Mouse (Mus musculus) intestine, embryonic 14.5 days (tissue): Measurements from ENCODE around the gene Pdlim7. TPM values are rescaled to one million over a fixed set of nuclear protein-coding genes. Genes with fewer than 3 reads are reported as not detected.

ENCODE experiments used
- ATAC-seq: fragments of 200-750 bp; cut with Nextera tagmentation; replicated peaks from 2 replicates; pipeline ENCODE4 v1.8.0; 2017; ENCODE audit warnings: low read depth, moderate number of reproducible peaks, moderate TSS enrichment, moderate library complexity; ENCODE audit not compliant: low FRiP score, low TSS enrichment
- DNase-seq: peaks from one replicate; pipeline ENCODE4 v3.0.0-alpha.2; 2018; ENCODE audit warnings: low spot score
- H3K27ac ChIP-seq: fragments of 300-500 bp; sonication (generic); 2 replicates; pipeline ENCODE4 v1.5.1; 2014; ENCODE audit warnings: low read depth, mild to moderate bottlenecking, control low read depth
- H3K27me3 ChIP-seq: fragments of 300-500 bp; sonication (generic); replicated peaks from 2 replicates; pipeline ENCODE4 v1.6.1; 2014; ENCODE audit warnings: low read length, control low read depth; ENCODE audit not compliant: control insufficient read depth, insufficient read depth
- H3K36me3 ChIP-seq: fragments of 300-500 bp; sonication (generic); 2 replicates; pipeline ENCODE4 v1.6.1; 2014; ENCODE audit warnings: low read length, control low read depth; ENCODE audit not compliant: control insufficient read depth, insufficient read depth
- H3K4me1 ChIP-seq: fragments of 300-500 bp; sonication (generic); replicated peaks from 2 replicates; pipeline ENCODE4 v1.6.1; 2014; ENCODE audit warnings: low read length, control low read depth, mixed read lengths; ENCODE audit not compliant: control insufficient read depth, insufficient read depth
- H3K4me2 ChIP-seq: fragments of 300-500 bp; sonication (generic); 2 replicates; pipeline ENCODE4 v1.6.1; 2014; ENCODE audit warnings: low read length
- H3K4me3 ChIP-seq: fragments of 300-500 bp; sonication (generic); 2 replicates; pipeline ENCODE4 v1.5.1; 2014; ENCODE audit warnings: low read depth, low read length, control low read depth, mixed read lengths
- H3K9ac ChIP-seq: fragments of 300-500 bp; sonication (generic); 2 replicates; pipeline ENCODE4 v1.6.1; 2014; ENCODE audit warnings: mild to moderate bottlenecking, low read length
- H3K9me3 ChIP-seq: fragments of 300-500 bp; sonication (generic); 2 replicates; pipeline ENCODE4 v1.6.1; 2016; ENCODE audit warnings: low read length, control low read depth; ENCODE audit not compliant: control insufficient read depth
- WGBS: fragments of 180-500 bp; shearing (Covaris S2); extraction: QIAGEN DNeasy Blood & Tissue Kit; methylation state at CpG from one replicate; pipeline ENCODE4 v1.1.7; 2014; 5-methylcytosine and 5-hydroxymethylcytosine counted together
- polyA plus RNA-seq: library from polyadenylated mRNA; unstranded; fragments of >200 nt; fragmentation: Nextera tagmentation; extraction: Ambion mirVana; gene quantifications from 2 replicates; pipeline ENCODE4 v1.2.1, GENCODE M21; 2014

Gene Pdlim7
- polyA plus RNA-seq, 1 experiment from 2014 or later: 253 TPM

DNA sequence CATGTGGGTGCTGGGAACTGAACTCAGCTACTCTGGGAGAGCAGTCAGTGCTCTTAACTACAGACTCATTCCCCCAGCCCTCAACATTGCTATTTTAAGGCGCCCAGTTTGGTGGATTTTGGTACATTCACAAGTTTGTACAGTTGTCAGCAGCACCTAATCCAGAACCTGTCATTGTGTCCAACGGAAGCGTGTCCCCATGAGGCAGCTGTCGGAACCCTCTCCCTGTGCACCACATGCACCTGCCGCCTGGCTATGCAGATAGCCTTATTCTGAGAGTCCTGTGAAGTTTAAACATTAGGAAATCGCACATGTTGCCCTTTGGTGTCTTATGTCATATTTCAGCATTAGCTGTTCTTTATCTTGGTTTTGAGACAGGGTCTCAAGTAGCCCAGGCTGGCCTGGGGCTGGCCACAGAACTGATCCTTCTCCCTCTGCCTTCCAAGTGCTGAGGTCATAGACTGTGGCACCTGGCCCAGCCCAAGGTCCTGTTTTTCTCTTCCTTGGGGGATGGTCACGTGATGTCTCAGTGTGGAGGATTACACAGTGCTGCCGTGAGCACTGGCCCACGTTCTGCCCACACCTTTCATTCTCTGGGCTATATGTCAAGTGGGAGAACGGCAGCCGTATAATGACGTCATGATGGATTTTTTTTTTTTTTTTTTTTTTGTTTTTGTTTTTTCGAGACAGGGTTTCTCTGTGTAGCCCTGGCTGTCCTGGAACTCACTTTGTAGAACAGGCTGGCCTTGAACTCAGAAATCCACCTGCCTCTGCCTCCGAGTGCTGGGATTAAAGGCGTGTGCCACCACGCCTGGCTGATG, 12.5 kb upstream of the Pdlim7 start:
- Histone ChIP-seq H3K27me3 (no peaks in the 10 kb centered on the region), H3K4me3 (no peak overlapping the region), H3K4me2 (no peak overlapping the region), H3K9ac (no peak overlapping the region), H3K4me1 (no peaks in the 10 kb centered on the region), H3K36me3 (peaks cover 19% of the 10 kb centered on the region), H3K27ac (no peak overlapping the region), H3K9me3 (no peaks in the 10 kb centered on the region)
- WGBS: 82% methylated on average over 16 of the region's 16 CpGs
- no peak for ATAC-seq
- DNase-seq: no peak

DNA sequence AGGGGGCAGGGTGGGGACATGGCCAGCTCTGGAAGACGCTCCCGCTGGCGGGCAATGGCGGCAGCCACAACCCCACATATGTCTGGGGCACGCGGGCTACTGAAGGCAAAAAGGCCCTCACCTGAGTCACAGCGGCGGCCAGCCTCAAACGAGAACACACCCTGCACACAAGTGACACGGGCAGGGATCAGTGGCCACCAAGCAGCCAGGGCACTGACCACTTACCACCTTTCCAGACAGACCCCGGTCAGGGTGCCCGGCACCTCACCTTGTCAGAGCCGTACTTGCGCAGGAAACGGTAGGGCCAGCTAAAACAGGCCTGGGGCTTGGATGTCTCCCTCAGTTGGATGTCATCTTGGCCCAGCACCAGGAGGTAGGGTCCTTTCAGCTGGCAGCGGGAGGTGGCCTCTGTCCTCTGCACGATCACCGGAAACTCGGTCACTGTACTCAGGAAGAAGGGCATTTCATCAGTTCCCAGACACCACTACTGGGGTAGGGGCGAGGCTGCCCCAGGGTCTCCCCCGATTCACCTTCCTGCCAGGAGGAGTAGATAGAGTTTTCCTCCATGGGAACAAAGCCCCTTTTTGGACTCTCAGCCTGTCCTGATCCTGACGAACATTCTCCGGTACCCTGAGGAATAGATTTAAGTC, 10.6 kb upstream of the Pdlim7 start:
- H3K27me3 ChIP-seq: no peaks in the 10 kb centered on the region
- no peak overlapping the region for H3K9ac ChIP-seq
- no peak for DNase-seq

DNA sequence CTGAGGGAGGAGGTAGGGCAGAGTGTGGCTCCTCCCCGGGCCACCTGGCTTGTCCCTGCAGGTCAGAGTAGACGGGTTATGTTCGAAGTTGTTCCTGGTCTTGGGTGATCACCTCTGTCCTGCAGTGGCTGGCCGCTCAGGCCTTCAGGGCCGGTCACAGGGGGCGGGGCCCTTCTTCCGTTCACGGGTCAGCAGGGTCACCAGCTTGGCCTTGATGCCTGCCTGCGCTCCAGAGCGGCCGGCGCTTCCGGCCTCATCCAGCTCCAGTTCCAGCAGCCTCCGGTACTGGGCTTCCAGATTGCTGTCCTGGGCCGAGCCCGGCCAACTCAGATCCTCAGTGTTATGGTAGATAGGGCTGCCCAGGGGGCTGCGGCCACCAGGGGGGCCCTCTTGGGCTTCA, 9.8 kb upstream of the Pdlim7 start:
- 63% methylated on average over 17 of the region's 17 CpGs for WGBS
- Histone ChIP-seq H3K4me1 (no peaks in the 10 kb centered on the region), H3K9ac (no peak overlapping the region), H3K9me3 (no peaks in the 10 kb centered on the region), H3K27me3 (no peaks in the 10 kb centered on the region), H3K27ac (no peak overlapping the region), H3K4me2 (no peak overlapping the region), H3K4me3 (no peak overlapping the region), H3K36me3 (no peaks in the 10 kb centered on the region)
- no peak for DNase-seq
- ATAC-seq: no peak

More for the DNA sequence above, 10.6 kb upstream of the Pdlim7 start:
- Histone ChIP-seq H3K4me2 (no peak overlapping the region), H3K36me3 (peaks cover 2% of the 10 kb centered on the region), H3K4me3 (no peak overlapping the region), H3K4me1 (no peaks in the 10 kb centered on the region), H3K27ac (no peak overlapping the region), H3K9me3 (no peaks in the 10 kb centered on the region)
- WGBS: 87% methylated on average over 23 of the region's 23 CpGs
- ATAC-seq: no peak

GRCm38 (mm10) chr13:55522730-55523129, 9.3 kb upstream of the Pdlim7 start:
- Histone ChIP-seq H3K36me3 (no peaks in the 10 kb centered on the region), H3K27ac (no peak overlapping the region), H3K4me2 (no peak overlapping the region), H3K4me1 (no peaks in the 10 kb centered on the region), H3K4me3 (no peak overlapping the region), H3K9me3 (no peaks in the 10 kb centered on the region), H3K9ac (no peak overlapping the region), H3K27me3 (no peaks in the 10 kb centered on the region)
- WGBS: 67% methylated on average over 8 of the region's 8 CpGs
- DNase-seq (no peak), ATAC-seq (no peak)

DNA sequence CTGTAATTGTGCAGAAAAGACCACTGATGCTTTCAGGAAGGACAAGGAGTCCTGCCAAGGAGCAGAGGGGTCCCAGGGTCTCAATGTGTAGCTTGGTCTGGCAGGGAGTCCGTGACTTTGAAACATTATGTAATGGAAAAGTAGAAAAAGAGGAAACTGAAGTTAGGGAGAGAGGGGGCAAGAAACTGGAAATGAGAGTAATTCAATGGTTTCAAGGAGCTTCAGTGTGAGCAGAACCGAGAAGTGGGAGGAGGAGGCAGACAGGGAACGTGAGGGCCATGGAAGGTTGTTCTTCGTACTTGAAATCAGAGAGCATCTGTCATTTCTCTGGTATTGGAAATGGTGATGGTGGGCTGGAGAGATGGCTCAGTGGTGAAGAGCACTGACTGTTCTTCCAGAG, 6.1 kb upstream of the Pdlim7 start:
- ATAC-seq: no peak
- Histone ChIP-seq H3K27ac (no peak overlapping the region), H3K27me3 (no peaks in the 10 kb centered on the region), H3K36me3 (no peaks in the 10 kb centered on the region), H3K4me1 (no peaks in the 10 kb centered on the region), H3K9ac (no peak overlapping the region), H3K9me3 (no peaks in the 10 kb centered on the region), H3K4me3 (no peak overlapping the region), H3K4me2 (no peak overlapping the region)
- no peak for DNase-seq
- WGBS: 86% methylated on average over 4 of the region's 4 CpGs

DNA sequence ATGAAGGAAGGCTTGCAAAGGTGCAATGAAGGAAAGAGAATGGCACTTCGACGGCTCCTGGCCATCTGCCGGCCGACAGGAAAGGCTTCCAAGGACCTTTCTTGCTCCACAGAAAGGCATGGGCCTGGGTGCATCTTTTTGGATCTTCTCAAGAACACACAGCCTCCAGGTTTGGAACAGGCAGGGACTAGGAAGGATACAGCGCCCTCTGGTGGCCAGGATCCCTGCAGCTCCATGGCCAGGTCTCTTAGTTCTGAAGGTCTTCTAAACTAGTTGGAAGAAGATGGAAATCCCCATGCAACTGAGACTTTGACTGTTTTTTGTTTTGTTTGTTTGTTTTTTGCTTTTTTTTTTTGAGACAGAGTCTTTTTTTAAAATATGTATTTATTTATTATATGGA, 3.5 kb upstream of the Pdlim7 start:
- peak; percentile 97 for DNase-seq
- ATAC-seq: no peak
- WGBS: 8% methylated on average over 5 of the region's 5 CpGs
- Histone ChIP-seq H3K9me3 (no peaks in the 10 kb centered on the region), H3K4me2 (no peak overlapping the region), H3K4me3 (no peak overlapping the region), H3K36me3 (no peaks in the 10 kb centered on the region), H3K9ac (no peak overlapping the region), H3K27ac (no peak overlapping the region), H3K4me1 (peaks cover 6% of the 10 kb centered on the region), H3K27me3 (no peaks in the 10 kb centered on the region)

DNA sequence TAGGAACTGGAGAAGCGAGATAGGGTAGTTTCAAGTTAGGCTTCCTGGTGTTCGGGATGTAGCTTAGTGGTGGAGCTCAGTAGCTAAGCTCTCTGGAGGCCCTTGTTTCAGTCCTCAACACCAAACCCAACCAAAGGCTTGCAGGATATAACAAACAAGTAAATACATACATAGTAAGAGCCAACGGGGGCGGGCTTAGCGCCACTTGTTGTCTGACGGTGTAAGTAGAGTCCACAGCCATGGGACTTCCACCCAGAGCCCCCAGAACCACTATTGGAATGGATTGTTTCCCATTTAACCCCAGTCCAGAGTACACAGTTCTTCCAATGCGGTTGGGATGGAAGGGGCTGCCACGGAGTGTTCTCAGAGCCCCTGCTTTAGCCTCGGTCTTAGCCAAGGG, 352 bp upstream of the Pdlim7 start:
- Histone ChIP-seq H3K9ac (no peak overlapping the region), H3K4me3 (peak overlapping the region; percentile 77), H3K4me1 (peaks cover 26% of the 10 kb centered on the region), H3K36me3 (peaks cover 16% of the 10 kb centered on the region), H3K4me2 (peak overlapping the region; percentile 83), H3K9me3 (no peaks in the 10 kb centered on the region), H3K27ac (no peak overlapping the region), H3K27me3 (no peaks in the 10 kb centered on the region)
- no peak for ATAC-seq
- DNase-seq: no peak
- WGBS: 35% methylated on average over 9 of the region's 9 CpGs

GRCm38 (mm10) chr13:55512379-55513031, 971 bp downstream of the Pdlim7 start:
- ATAC-seq (peak; percentile 59), DNase-seq (peak; percentile 83)
- WGBS: 2% methylated on average over 25 of the region's 25 CpGs

More at GRCm38 (mm10) chr13:55512379-55513031, 971 bp downstream of the Pdlim7 start:
- H3K9me3 ChIP-seq: no peaks in the 10 kb centered on the region
- H3K4me2 ChIP-seq: peak overlapping the region; percentile 83
- H3K36me3 ChIP-seq: peaks cover 29% of the 10 kb centered on the region
- H3K4me3 ChIP-seq: peak overlapping the region; percentile 77
- peak overlapping the region; percentile 86 for H3K9ac ChIP-seq
- peaks cover 26% of the 10 kb centered on the region for H3K4me1 ChIP-seq
- no peaks in the 10 kb centered on the region for H3K27me3 ChIP-seq
- H3K27ac ChIP-seq: peak overlapping the region; percentile 85
